Mouse (Mus musculus) erythroblast, embryonic 14.5 days (primary cell): ENCODE data around the gene Fbxl17. TPM values are rescaled to one million over a fixed set of nuclear protein-coding genes. Genes with fewer than 3 reads are reported as not detected.

Experiments
- H3K27me3 ChIP-seq: 2 replicates; pipeline ENCODE4 v1.6.1; 2012; ENCODE audit warnings: inconsistent platforms; ENCODE audit not compliant: control insufficient read depth
- H3K36me3 ChIP-seq: 2 replicates; pipeline ENCODE4 v1.6.1; 2012; ENCODE audit warnings: mild to moderate bottlenecking, inconsistent platforms; ENCODE audit not compliant: control insufficient read depth
- H3K4me1 ChIP-seq: 2 replicates; pipeline ENCODE4 v1.6.1; 2012; ENCODE audit warnings: inconsistent platforms; ENCODE audit not compliant: control insufficient read depth
- H3K4me3 ChIP-seq: replicated peaks from 2 replicates; pipeline ENCODE3; 2012; ENCODE audit warnings: moderate library complexity, mild to moderate bottlenecking, inconsistent platforms
- H3K9me3 ChIP-seq: 2 replicates; pipeline ENCODE4 v1.6.1; 2012; ENCODE audit warnings: low read length, inconsistent platforms, mixed read lengths; ENCODE audit not compliant: control insufficient read depth
- GATA1 ChIP-seq: IDR thresholded peaks from 2 replicates; pipeline ENCODE4 v1.6.1; 2012; ENCODE audit warnings: low read length, inconsistent platforms, mixed read lengths
- TAL1 ChIP-seq: IDR thresholded peaks from 3 replicates; pipeline ENCODE4 v1.6.1; 2012; ENCODE audit warnings: low read length, inconsistent platforms, mixed read lengths
- polyA plus RNA-seq: library from polyadenylated mRNA; stranded (reverse); fragments of >175 nt; gene quantifications from 2 replicates; pipeline ENCODE4 v1.2.3, GENCODE M21; 2012

Fbxl17 gene
- polyA plus RNA-seq, 1 experiment = 0.48 TPM

DNA sequence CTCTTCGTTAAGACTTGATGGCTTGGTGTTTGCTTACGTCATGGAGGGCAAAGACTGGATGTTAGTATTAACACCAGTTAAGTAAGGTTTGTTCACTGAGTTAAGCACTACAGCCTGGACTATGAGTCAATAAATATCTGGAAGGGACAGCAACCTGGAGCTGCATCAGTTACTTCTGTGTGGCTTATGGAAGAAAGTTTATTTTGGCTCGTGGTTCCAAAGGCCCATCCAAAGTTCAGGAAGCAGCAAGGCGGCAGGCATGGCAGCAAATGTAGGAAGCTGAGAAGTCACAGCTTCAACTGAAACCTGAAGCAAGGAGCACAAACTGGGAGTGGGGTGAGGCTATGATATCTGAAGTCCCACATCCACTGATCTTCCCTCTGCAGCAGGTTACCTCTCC is 108.3 kb downstream of the Fbxl17 start:
- no peak for TF ChIP-seq TAL1
- TF ChIP-seq GATA1 = no peak
- Histone ChIP-seq H3K4me1 (peaks cover 6% of the 10 kb centered on the region), H3K9me3 (no peaks in the 10 kb centered on the region), H3K36me3 (no peaks in the 10 kb centered on the region), H3K27me3 (no peaks in the 10 kb centered on the region), H3K4me3 (no peak overlapping the region)

DNA sequence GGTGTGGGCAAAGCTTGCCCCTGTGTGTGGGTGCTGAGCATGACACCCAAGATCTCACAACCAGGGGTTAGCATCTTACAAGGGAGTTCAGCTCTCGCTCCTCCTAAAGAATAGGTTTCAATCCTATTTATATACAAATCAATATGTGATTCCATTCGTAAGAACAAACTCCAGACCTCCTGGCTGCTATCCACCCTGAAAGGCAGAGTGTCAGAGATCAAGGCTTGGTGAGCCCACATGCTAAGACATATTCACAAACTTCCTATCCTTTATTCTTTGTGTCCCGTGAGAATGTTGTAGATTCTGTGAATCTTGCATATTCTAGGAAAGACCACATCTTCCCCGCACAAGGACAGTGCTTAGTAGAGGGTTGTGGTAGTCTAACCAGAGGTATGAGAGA is 108.9 kb downstream of the Fbxl17 start:
- no peak overlapping the region for H3K4me3 ChIP-seq
- H3K36me3 ChIP-seq = no peaks in the 10 kb centered on the region
- TF ChIP-seq GATA1 (no peak), TAL1 (no peak)
- no peaks in the 10 kb centered on the region for H3K27me3 ChIP-seq
- H3K4me1 ChIP-seq = peaks cover 6% of the 10 kb centered on the region
- H3K9me3 ChIP-seq = no peaks in the 10 kb centered on the region

DNA sequence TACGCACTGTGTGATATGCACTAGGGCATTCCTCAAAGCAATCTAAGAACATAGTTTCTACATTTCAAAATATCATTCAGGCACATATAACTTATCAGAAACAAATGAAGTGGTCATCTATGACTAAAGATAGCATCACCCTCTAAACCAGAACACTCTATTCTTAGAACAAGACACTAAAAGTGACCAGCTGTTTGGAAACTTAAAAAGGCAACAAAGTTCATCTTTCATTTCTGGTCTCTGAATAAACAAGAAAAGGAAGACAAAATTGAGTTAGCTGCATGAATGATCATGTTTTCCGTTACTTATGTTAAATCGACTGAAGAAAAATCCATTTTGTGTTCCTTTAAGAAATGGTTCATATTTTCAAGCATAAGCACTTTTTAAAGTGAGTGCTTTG is 128.8 kb downstream of the Fbxl17 start:
- Histone ChIP-seq H3K36me3 (no peaks in the 10 kb centered on the region), H3K4me3 (no peak overlapping the region), H3K4me1 (no peaks in the 10 kb centered on the region; the same call in 1 of the 2 replicates), H3K27me3 (no peaks in the 10 kb centered on the region), H3K9me3 (no peaks in the 10 kb centered on the region)
- no peak for TF ChIP-seq GATA1
- TF ChIP-seq TAL1 = no peak

DNA sequence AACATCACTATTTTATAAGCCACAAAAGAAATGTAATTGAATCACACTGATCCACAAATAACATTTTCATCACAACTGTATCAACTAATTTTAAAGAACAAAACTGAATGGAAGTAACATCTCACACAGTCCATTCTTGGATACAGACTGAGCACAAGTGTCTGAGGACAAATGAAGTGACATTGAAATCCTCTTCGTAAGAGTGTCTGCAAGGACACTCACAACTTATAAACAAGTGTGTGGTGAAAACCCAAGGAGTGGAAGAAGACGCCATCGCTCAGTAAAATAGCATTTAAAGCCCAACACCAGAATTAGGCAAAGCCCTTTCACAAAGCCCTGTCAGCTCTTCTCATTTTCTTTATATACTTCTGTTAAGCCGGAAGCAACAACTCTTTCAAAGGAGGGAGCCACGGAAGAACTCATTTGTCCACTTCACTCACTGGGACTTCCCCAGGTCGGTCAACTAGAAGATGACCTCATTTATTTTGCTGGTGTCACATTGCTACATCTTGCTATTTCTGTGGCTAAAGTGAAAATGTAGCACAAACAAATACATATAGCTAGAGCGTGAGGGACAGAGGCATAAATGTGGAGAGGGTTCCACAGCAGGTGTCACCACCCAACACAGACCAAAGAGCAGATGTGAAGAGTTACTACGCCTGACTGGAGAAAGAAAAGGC is 130.0 kb downstream of the Fbxl17 start:
- Histone ChIP-seq H3K4me1 (no peaks in the 10 kb centered on the region; the same call in 1 of the 2 replicates), H3K36me3 (no peaks in the 10 kb centered on the region), H3K9me3 (no peaks in the 10 kb centered on the region), H3K27me3 (no peaks in the 10 kb centered on the region), H3K4me3 (no peak overlapping the region)
- no peak for TF ChIP-seq TAL1
- TF ChIP-seq GATA1 = no peak

- TF ChIP-seq TAL1 (no peak), GATA1 (no peak)
- no peak overlapping the region for H3K4me3 ChIP-seq
- no peaks in the 10 kb centered on the region for H3K9me3 ChIP-seq
- no peaks in the 10 kb centered on the region for H3K36me3 ChIP-seq
- no peaks in the 10 kb centered on the region for H3K27me3 ChIP-seq
- H3K4me1 ChIP-seq = no peaks in the 10 kb centered on the region; the same call in 1 of the 2 replicates
Observed at GRCm38 (mm10) chr17:63367476-63367875, 132.3 kb downstream of the Fbxl17 start.

GRCm38 (mm10) chr17:63366045-63366444 is 133.8 kb downstream of the Fbxl17 start:
- TF ChIP-seq GATA1 = no peak
- no peak for TF ChIP-seq TAL1
- Histone ChIP-seq H3K36me3 (no peaks in the 10 kb centered on the region), H3K4me1 (no peaks in the 10 kb centered on the region; the same call in 1 of the 2 replicates), H3K4me3 (no peak overlapping the region), H3K9me3 (no peaks in the 10 kb centered on the region), H3K27me3 (no peaks in the 10 kb centered on the region)

- Histone ChIP-seq H3K9me3 (no peaks in the 10 kb centered on the region), H3K4me3 (no peak overlapping the region), H3K27me3 (no peaks in the 10 kb centered on the region), H3K4me1 (no peaks in the 10 kb centered on the region; the same call in 1 of the 2 replicates), H3K36me3 (no peaks in the 10 kb centered on the region)
- no peak for TF ChIP-seq TAL1
- TF ChIP-seq GATA1 = peak; percentile 5; the same call in 1 of the 2 replicates
Observed at GRCm38 (mm10) chr17:63364605-63365004, 135.2 kb downstream of the Fbxl17 start.

DNA sequence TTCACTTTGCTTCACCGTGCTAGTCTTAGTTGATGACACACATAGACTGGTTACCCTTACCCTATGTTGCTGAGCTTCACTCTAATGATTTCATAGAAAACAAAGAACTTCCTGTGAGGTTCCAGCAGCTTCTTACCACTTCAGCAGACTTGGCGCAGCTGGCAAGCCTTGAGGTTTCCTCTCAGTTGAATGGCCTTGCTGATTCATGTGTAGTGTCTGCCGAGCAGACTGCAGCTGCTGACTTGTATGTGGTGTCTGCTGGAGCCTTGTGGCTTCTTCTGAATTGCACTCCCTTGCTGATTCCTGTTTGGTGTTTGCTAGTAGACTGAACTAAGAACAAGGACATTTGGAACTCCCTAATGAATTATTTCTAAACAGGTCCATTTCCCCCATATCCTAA is 137.6 kb downstream of the Fbxl17 start:
- Histone ChIP-seq H3K9me3 (no peaks in the 10 kb centered on the region), H3K27me3 (no peaks in the 10 kb centered on the region), H3K36me3 (no peaks in the 10 kb centered on the region), H3K4me3 (no peak overlapping the region), H3K4me1 (no peaks in the 10 kb centered on the region; the same call in 1 of the 2 replicates)
- TF ChIP-seq GATA1 = no peak
- no peak for TF ChIP-seq TAL1

DNA sequence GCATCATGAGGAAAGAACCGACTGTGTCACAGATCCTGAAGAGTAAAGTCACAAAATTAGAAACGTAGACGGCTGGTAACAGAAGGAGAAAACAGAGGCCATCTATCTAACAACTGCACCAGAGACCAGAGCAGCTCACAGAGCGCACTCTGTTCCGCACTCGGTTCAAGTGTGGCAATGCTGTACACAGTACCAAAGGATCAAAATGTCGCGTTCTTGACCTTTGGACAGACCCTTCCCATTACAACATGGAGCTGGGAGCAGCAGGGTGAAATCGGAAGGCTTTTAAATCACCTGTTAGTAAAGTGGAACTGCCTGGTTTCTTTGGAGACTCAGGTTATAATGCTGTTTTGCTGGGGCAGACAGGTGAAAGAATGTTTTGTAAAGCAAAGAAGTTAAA is 138.1 kb downstream of the Fbxl17 start:
- Histone ChIP-seq H3K9me3 (no peaks in the 10 kb centered on the region), H3K27me3 (no peaks in the 10 kb centered on the region), H3K36me3 (no peaks in the 10 kb centered on the region), H3K4me1 (no peaks in the 10 kb centered on the region; the same call in 1 of the 2 replicates), H3K4me3 (no peak overlapping the region)
- TF ChIP-seq TAL1 (no peak), GATA1 (no peak)
